Mouse (Mus musculus): ENCODE data around the gene Chil5. TPM values are rescaled to one million over a fixed set of nuclear protein-coding genes. Genes with fewer than 3 reads are reported as not detected.
"Not testable (repeated sequence)": the region's sequence is repeated elsewhere in the genome, so short reads cannot be mapped to it uniquely, and the experiment has no call there.

The Chil5 gene
- total and polyA plus RNA-seq, 3 experiments: not detected

GRCm38 (mm10) chr3:106024135-106024534, 8.5 kb downstream of the Chil5 start:
- H3K9me3 ChIP-seq (replicated peaks): no peaks in the 10 kb centered on the region
- H3K4me3 ChIP-seq (ENCODE audit: low read depth, low read length): no peak overlapping the region
- H3K4me1 ChIP-seq (ENCODE audit: insufficient read depth, low read depth, low read length): no peaks in the 10 kb centered on the region
- H3K27me3 ChIP-seq (ENCODE audit: insufficient read depth, low read length): no peaks in the 10 kb centered on the region; the same call in 1 of the 2 replicates
- H3K36me3 ChIP-seq (replicated peaks): no peaks in the 10 kb centered on the region
- DNase-seq (ENCODE audit: low spot score) (no peak), ATAC-seq (ENCODE audit: extremely low read depth, insufficient number of reproducible peaks, low FRiP score, poor library complexity, severe bottlenecking) (no peak)
- TF ChIP-seq GATA1 (IDR thresholded peaks at IDR 0.05; ENCODE audit: borderline replicate concordance, low read length) (no peak), TAL1 (conservative IDR thresholded peaks at IDR 0.05; ENCODE audit: low read depth, low read length) (no peak), GATA2 (IDR thresholded peaks at IDR 0.05; ENCODE audit: borderline replicate concordance, low read depth, low read length) (no peak), CTCF (IDR thresholded peaks at IDR 0.05; ENCODE audit: low read depth, low read length) (no peak), POLR2AphosphoS5 (IDR thresholded peaks at IDR 0.05; ENCODE audit: insufficient replicate concordance, low read depth, low read length) (no peak)

GRCm38 (mm10) chr3:106021840-106022239, 10.8 kb downstream of the Chil5 start:
- DNase-seq (ENCODE audit: low spot score): no peak

DNA sequence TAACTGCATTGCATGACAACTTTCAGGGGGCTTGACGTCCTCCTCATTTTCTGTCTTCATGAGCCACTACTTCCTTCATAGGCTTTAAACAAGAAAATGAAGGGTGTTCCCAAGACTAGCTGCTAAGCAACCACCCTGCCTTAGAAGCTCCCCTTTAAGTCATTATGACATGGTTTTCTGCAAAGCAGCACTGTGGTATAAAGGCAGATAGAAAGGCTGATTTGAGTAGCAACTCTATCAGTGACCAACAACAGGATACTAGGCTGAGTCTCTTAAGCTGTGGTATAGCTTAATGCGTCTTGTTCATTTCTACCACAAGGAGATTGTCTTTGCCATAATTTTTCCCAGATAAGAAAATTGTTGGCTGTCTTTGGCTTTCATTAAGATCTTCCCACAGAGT, 18.1 kb downstream of the Chil5 start, which contains the start of gene Pifo:
Gene Pifo (minus strand): TSS at position 101 of the 400 bp plus-strand sequence.
- no peak for ATAC-seq (ENCODE audit: extremely low read depth, insufficient number of reproducible peaks, low FRiP score, poor library complexity, severe bottlenecking)
- DNase-seq (ENCODE audit: low spot score): no peak
- Histone ChIP-seq H3K27me3 (ENCODE audit: insufficient read depth, low read length) (no peaks in the 10 kb centered on the region), H3K36me3 (replicated peaks) (no peaks in the 10 kb centered on the region), H3K9me3 (replicated peaks) (no peaks in the 10 kb centered on the region), H3K4me3 (ENCODE audit: low read depth, low read length) (no peak within 1 kb of the TSS), H3K4me1 (ENCODE audit: insufficient read depth, low read depth, low read length) (no peaks in the 10 kb centered on the region)
- TF ChIP-seq GATA2 (IDR thresholded peaks at IDR 0.05; ENCODE audit: borderline replicate concordance, low read depth, low read length): no peak
- TF ChIP-seq POLR2AphosphoS5 (IDR thresholded peaks at IDR 0.05; ENCODE audit: insufficient replicate concordance, low read depth, low read length): no peak
- TF ChIP-seq TAL1 (conservative IDR thresholded peaks at IDR 0.05; ENCODE audit: low read depth, low read length): no peak
- no peak for TF ChIP-seq GATA1 (IDR thresholded peaks at IDR 0.05; ENCODE audit: borderline replicate concordance, low read length)
- no peak for TF ChIP-seq CTCF (IDR thresholded peaks at IDR 0.05; ENCODE audit: low read depth, low read length)

More at GRCm38 (mm10) chr3:106021840-106022239, 10.8 kb downstream of the Chil5 start:
- no peak for TF ChIP-seq GATA2 (IDR thresholded peaks at IDR 0.05; ENCODE audit: borderline replicate concordance, low read depth, low read length)
- TF ChIP-seq TAL1 (conservative IDR thresholded peaks at IDR 0.05; ENCODE audit: low read depth, low read length): no peak
- TF ChIP-seq CTCF (IDR thresholded peaks at IDR 0.05; ENCODE audit: low read depth, low read length): no peak
- no peak for TF ChIP-seq GATA1 (IDR thresholded peaks at IDR 0.05; ENCODE audit: borderline replicate concordance, low read length)
- no peak for TF ChIP-seq POLR2AphosphoS5 (IDR thresholded peaks at IDR 0.05; ENCODE audit: insufficient replicate concordance, low read depth, low read length)
- Histone ChIP-seq H3K36me3 (replicated peaks) (no peaks in the 10 kb centered on the region), H3K9me3 (replicated peaks) (no peaks in the 10 kb centered on the region), H3K27me3 (ENCODE audit: insufficient read depth, low read length) (no peaks in the 10 kb centered on the region; the same call in 1 of the 2 replicates), H3K4me3 (ENCODE audit: low read depth, low read length) (no peak overlapping the region), H3K4me1 (ENCODE audit: insufficient read depth, low read depth, low read length) (no peaks in the 10 kb centered on the region)
- no peak for ATAC-seq (ENCODE audit: extremely low read depth, insufficient number of reproducible peaks, low FRiP score, poor library complexity, severe bottlenecking)

- not testable (repeated sequence) for H3K9me3 ChIP-seq (replicated peaks); DNase-seq (ENCODE audit: low spot score); ATAC-seq (ENCODE audit: extremely low read depth, insufficient number of reproducible peaks, low FRiP score, poor library complexity, severe bottlenecking); H3K27me3 ChIP-seq (ENCODE audit: insufficient read depth, low read length); H3K4me3 ChIP-seq (ENCODE audit: low read depth, low read length); H3K4me1 ChIP-seq (ENCODE audit: insufficient read depth, low read depth, low read length); H3K36me3 ChIP-seq (replicated peaks)
Measured at GRCm38 (mm10) chr3:106003360-106003759, 29.3 kb downstream of the Chil5 start.

DNA sequence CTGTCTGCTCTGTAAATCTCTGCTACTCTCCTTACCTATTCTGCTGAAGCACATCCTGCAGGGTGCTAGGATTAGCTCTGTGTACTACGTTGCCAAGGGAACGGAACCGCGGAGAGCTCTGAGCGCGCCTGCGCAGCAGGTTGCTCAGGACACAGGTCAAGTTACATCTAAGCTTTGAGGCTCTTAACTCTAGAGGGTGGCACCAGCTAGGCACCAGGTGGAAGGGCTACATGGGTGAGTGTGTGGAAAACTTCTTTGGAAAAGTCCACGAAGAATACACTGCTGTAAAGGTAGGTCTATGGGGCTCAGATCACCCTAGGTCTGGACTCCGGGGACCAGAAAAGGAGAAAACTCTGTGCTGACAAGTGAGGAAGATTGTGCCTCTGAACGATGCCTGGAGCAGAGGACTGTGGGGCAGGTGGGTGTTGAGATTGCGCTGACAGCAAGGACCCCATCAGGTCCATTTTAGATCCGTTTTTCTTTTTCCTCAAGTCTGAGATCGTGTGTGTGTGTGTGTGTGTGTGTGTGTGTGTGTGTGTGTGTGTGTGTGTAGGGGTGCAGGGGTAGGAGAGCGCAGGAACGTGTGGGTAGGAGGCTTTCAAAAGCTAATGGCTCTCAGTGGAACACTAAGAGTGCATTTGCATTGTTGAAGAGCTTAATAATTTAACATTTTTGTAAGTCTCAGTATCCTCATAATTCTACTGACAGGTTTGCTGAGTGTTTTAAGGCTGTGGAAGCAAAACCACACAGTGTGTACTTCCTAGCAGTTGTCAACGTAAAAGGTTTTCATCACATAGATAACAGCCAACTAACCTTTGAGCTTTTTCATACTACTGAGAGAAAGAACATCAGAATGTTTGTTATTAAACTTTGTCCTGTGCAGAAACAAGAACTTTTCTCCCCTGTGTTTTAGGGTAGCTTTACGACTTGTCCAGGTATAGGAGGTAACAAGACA, 30.9 kb downstream of the Chil5 start:
- peaks cover 5% of the 10 kb centered on the region; the same call in 1 of the 2 replicates for H3K27me3 ChIP-seq (ENCODE audit: insufficient read depth, low read length)
- DNase-seq (ENCODE audit: low spot score) (no peak), ATAC-seq (ENCODE audit: extremely low read depth, insufficient number of reproducible peaks, low FRiP score, poor library complexity, severe bottlenecking) (no peak)
- TF ChIP-seq GATA1 (IDR thresholded peaks at IDR 0.05; ENCODE audit: borderline replicate concordance, low read length): no peak
- TF ChIP-seq POLR2AphosphoS5 (IDR thresholded peaks at IDR 0.05; ENCODE audit: insufficient replicate concordance, low read depth, low read length): no peak
- no peak for TF ChIP-seq TAL1 (conservative IDR thresholded peaks at IDR 0.05; ENCODE audit: low read depth, low read length)
- no peak for TF ChIP-seq CTCF (IDR thresholded peaks at IDR 0.05; ENCODE audit: low read depth, low read length)
- no peak for TF ChIP-seq GATA2 (IDR thresholded peaks at IDR 0.05; ENCODE audit: borderline replicate concordance, low read depth, low read length)
- no peaks in the 10 kb centered on the region for H3K36me3 ChIP-seq (replicated peaks)
- H3K4me3 ChIP-seq (ENCODE audit: low read depth, low read length): no peak overlapping the region
- no peaks in the 10 kb centered on the region for H3K9me3 ChIP-seq (replicated peaks)
- H3K4me1 ChIP-seq (ENCODE audit: insufficient read depth, low read depth, low read length): no peaks in the 10 kb centered on the region

DNA sequence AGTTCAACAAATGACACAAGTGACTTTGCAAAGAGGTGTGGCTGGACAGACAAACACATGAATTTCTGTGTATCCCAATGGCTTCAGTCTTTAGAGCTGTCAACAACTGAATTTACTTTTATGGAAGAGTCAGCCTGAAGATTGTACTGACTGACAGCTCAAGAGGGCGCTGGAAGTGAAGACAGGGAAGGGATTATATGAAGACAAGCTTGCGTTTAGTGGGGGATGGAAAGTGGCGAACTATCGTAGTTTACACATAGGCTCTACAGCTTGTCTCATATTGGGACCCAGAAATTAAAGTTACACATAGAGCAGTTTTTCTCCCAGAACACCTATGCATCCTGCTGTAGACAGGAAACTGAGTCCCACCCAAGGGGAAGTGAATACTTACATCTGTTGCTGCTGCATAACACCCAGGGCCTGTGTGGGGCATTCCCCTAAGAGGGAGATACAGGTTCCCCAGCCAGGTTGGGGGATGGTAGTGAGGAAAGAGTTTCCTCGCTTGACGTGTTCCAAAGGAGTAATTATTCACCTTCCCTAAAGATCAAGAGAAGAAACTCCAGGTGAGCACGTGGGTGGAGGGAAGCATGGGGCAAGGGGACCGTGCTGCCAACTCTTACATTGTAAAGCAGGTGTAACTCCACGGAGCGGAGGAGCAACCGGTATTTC, 31.8 kb downstream of the Chil5 start:
- H3K36me3 ChIP-seq (replicated peaks): no peaks in the 10 kb centered on the region
- H3K27me3 ChIP-seq (ENCODE audit: insufficient read depth, low read length): peaks cover 5% of the 10 kb centered on the region; the same call in 1 of the 2 replicates
- TF ChIP-seq POLR2AphosphoS5 (IDR thresholded peaks at IDR 0.05; ENCODE audit: insufficient replicate concordance, low read depth, low read length) (no peak), CTCF (IDR thresholded peaks at IDR 0.05; ENCODE audit: low read depth, low read length) (no peak), GATA1 (IDR thresholded peaks at IDR 0.05; ENCODE audit: borderline replicate concordance, low read length) (no peak), TAL1 (conservative IDR thresholded peaks at IDR 0.05; ENCODE audit: low read depth, low read length) (no peak)
- H3K9me3 ChIP-seq (replicated peaks): no peaks in the 10 kb centered on the region
- no peak for ATAC-seq (ENCODE audit: extremely low read depth, insufficient number of reproducible peaks, low FRiP score, poor library complexity, severe bottlenecking)
- no peak overlapping the region for H3K4me3 ChIP-seq (ENCODE audit: low read depth, low read length)
- H3K4me1 ChIP-seq (ENCODE audit: insufficient read depth, low read depth, low read length): no peaks in the 10 kb centered on the region
- DNase-seq (ENCODE audit: low spot score): no peak

Measured in G1E (cell line).